Mouse (Mus musculus): ENCODE data around the gene Capn10. TPM values are rescaled to one million over a fixed set of nuclear protein-coding genes. Genes with fewer than 3 reads are reported as not detected.
A peak's percentile ranks its signal among the peaks of the same experiment; 100 is the strongest.

Capn10 gene
- 44.6 and 53.0 TPM in 2 replicates for polyA plus RNA-seq (2016; fragmentation: Nextera tagmentation; extraction: Ambion mirVana)

DNA sequence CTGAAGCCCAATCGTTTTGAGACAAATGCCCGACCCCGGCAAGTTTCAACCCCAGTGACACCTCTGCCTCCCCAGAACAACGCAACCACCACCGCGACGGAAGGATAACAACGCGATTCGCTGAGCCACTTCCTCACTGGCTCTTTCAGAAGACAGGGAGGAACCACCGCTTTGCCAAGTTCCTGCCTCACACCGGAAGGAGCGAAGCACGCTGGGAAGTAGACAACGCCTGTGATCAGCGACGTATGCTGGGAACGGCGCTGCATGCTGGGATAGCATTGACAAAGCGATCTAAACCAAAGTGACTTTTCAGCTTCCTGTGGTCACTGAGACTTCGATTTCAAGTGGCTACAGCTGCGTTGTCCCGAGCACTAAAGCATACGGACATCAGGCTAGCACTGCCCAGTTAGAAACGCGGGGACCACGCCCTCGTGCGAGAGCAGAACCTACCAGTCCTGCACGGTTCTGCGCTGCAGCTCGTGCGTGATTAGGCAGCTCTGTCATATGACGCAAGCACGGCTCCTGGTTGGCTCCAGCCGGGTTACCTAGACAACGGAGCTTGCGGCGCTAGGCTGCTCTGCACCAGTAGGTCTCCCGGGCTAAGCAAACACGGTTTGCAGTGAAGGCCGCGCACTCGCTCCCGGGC, at the start of gene Capn10:
Gene Capn10, plus strand, starts transcription at position 195 of the 646 bp plus-strand sequence.
- peak; percentile 95 for DNase-seq (ENCODE audit: low spot score)
- H3K36me3 ChIP-seq, result peaks cover 21% of the 10 kb centered on the region
- H3K9me3 ChIP-seq, result 0 out of 2 replicates have a peak, but pooled peaks cover 5% of the 10 kb centered on the region
- H3K4me3 ChIP-seq, result peak within 1 kb of the TSS; percentile 88
- no peaks in the 10 kb centered on the region for H3K27me3 ChIP-seq (ENCODE audit: insufficient read depth, poor library complexity, severe bottlenecking)
- WGBS, result under 1% methylated on average over 45 of the region's 45 CpGs
- H3K4me1 ChIP-seq (replicated peaks), result peaks cover 36% of the 10 kb centered on the region
- H3K27ac ChIP-seq, result peak within 1 kb of the TSS; percentile 96

GRCm38 (mm10) chr1:92888901-92889655, 45.1 kb upstream of the Capn10 start:
- Histone ChIP-seq H3K4me3 (no peak overlapping the region), H3K36me3 (no peaks in the 10 kb centered on the region), H3K27me3 (ENCODE audit: insufficient read depth, poor library complexity, severe bottlenecking) (no peaks in the 10 kb centered on the region), H3K9me3 (no peaks in the 10 kb centered on the region), H3K4me1 (replicated peaks) (no peaks in the 10 kb centered on the region), H3K27ac (no peak overlapping the region)
- DNase-seq (ENCODE audit: low spot score), result no peak
- 75% methylated on average over 7 of the region's 7 CpGs for WGBS

DNA sequence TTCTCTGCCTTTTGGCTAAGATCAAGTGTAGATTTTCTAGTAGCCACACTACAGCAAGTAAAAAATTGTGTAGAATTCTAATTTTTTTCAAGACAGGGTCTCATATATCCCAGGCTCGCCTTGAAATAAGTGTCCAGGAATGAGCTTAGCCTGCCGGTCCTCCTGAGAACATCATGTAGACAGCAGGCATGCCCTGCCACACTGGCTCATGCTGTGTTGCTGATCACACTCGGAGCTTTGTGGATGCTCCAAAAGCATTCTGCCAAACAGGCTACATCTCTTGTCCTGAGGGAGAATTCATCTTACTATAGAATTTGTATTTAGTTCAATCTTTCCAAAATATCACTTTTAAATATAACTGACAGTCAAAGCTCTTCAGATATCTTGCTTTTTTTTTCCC, 41.4 kb upstream of the Capn10 start:
- Histone ChIP-seq H3K36me3 (no peaks in the 10 kb centered on the region), H3K4me1 (replicated peaks) (no peaks in the 10 kb centered on the region), H3K9me3 (no peaks in the 10 kb centered on the region), H3K27me3 (ENCODE audit: insufficient read depth, poor library complexity, severe bottlenecking) (peaks cover 11% of the 10 kb centered on the region; the same call in 1 of the 2 replicates), H3K27ac (no peak overlapping the region), H3K4me3 (no peak overlapping the region)
- DNase-seq (ENCODE audit: low spot score), result no peak
- WGBS, result 70% methylated on average over 3 of the region's 3 CpGs

DNA sequence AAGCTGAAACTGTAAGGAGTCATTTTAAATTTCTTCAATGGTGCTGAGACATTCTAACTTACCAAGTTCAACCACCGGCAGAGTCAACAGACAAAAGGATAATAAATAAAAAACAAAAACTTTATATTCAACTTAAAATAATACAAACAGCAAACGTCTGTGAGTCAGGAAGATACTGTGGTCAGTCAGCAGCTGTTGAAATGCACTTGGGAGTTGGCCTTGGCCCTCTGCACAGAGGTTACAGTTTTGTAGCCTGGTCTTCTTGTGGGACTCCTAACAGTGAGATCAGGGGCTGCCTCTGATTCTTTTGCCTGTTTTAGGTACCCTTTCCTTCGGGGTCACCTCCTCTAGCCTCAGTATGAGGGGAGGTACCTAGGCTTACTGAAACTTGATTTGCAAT, 40.3 kb upstream of the Capn10 start:
- H3K27me3 ChIP-seq (ENCODE audit: insufficient read depth, poor library complexity, severe bottlenecking), result peaks cover 16% of the 10 kb centered on the region
- no peak overlapping the region for H3K27ac ChIP-seq
- 72% methylated on average over 3 of the region's 3 CpGs for WGBS
- no peak for DNase-seq (ENCODE audit: low spot score)
- no peaks in the 10 kb centered on the region for H3K4me1 ChIP-seq (replicated peaks)
- H3K9me3 ChIP-seq, result no peaks in the 10 kb centered on the region
- H3K36me3 ChIP-seq, result no peaks in the 10 kb centered on the region
- no peak overlapping the region for H3K4me3 ChIP-seq

- Histone ChIP-seq H3K27me3 (ENCODE audit: insufficient read depth, poor library complexity, severe bottlenecking) (peaks cover 25% of the 10 kb centered on the region), H3K36me3 (no peaks in the 10 kb centered on the region), H3K27ac (no peak overlapping the region), H3K4me1 (replicated peaks) (no peaks in the 10 kb centered on the region), H3K9me3 (no peaks in the 10 kb centered on the region), H3K4me3 (no peak overlapping the region)
- DNase-seq (ENCODE audit: low spot score), result peak; percentile 83
- WGBS, result 12% methylated on average over 3 of the region's 3 CpGs
Observed at GRCm38 (mm10) chr1:92895089-92895488, 39.1 kb upstream of the Capn10 start.

DNA sequence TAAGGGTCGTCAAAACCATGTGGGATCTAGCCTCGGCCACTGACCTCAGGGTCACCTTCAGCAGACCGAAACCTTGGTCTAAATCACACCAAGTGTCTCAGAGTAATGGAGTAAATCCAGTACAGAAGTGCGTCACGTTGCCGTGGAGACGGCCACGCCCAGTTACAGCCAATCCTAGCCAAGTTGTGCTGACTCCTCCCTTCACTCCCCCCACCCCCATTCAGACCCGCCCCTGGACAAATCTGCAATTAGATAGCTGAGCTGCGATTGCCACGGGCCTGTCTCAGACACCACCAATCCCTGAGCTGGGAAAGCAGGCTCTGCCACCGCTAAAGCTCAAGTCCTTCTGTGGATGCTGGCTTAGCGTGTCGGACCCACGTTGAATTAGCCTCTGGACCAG, 31.4 kb upstream of the Capn10 start, which contains the start of gene Ankmy1:
Gene Ankmy1, minus strand, starts transcription at position 121 of the 400 bp plus-strand sequence.
- peak; percentile 83 for DNase-seq (ENCODE audit: low spot score)
- Histone ChIP-seq H3K4me3 (peak within 1 kb of the TSS; percentile 47), H3K4me1 (replicated peaks) (peaks cover 32% of the 10 kb centered on the region), H3K9me3 (no peaks in the 10 kb centered on the region), H3K27ac (0 out of 2 replicates have a peak within 1 kb of the TSS, but pooled peaks have one; percentile 16), H3K36me3 (no peaks in the 10 kb centered on the region), H3K27me3 (ENCODE audit: insufficient read depth, poor library complexity, severe bottlenecking) (peaks cover 52% of the 10 kb centered on the region)
- under 1% methylated on average over 15 of the region's 15 CpGs for WGBS

DNA sequence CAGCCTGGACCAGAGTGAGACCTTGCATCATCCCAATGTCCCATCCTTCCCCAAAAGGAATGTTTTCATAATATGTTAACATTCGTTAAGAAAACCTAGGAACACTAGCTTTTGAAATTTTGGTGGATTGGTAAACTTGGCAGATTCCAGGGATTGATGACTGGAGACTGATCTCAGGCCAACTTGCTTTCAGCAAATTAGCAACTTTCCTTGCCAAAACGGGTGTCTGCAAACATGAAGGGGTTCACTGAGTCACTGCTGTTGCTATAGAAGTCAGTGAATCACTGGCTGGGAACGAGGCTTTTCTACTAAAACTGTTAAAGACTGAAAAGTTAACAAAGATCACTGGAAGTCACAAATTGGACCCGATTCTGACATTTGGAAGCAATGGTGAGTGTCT, 30.5 kb upstream of the Capn10 start:
- H3K27me3 ChIP-seq (ENCODE audit: insufficient read depth, poor library complexity, severe bottlenecking), result peaks cover 57% of the 10 kb centered on the region
- no peak overlapping the region for H3K4me3 ChIP-seq
- H3K36me3 ChIP-seq, result no peaks in the 10 kb centered on the region
- H3K9me3 ChIP-seq, result no peaks in the 10 kb centered on the region
- DNase-seq (ENCODE audit: low spot score), result no peak
- WGBS, result 78% methylated on average over 4 of the region's 4 CpGs
- H3K4me1 ChIP-seq (replicated peaks), result peaks cover 35% of the 10 kb centered on the region
- no peak overlapping the region for H3K27ac ChIP-seq

DNA sequence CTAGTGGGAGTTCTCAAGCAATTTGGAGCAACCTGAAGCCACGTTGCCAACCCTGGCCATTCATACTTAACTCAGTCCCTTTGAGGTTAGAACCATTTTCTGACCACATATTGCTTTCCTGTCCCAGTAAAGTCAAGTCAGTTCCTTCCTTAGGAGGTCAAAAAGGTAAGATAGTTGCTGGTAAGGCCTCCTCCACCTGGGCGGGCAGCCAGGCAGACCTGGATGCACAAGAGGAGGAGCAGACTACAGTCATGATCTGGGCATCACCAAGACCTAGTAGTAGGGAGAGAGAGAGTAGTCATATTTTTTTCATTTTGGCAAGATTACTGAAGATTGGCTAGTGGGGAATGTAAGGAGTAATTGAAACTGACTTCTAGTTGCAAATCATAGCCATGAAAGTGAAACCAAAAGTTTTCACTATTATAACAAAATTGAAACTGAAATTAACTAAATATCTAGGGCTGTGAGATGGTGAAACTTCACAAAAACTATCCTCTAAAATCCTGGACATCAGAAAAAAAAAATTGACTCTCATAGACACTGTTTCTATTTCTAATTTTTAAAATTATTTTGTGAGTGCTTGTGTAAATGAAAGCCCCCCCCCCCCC, 28.4 kb upstream of the Capn10 start:
- 90% methylated on average over 2 of the region's 2 CpGs for WGBS
- no peaks in the 10 kb centered on the region for H3K36me3 ChIP-seq
- no peaks in the 10 kb centered on the region for H3K9me3 ChIP-seq
- H3K27ac ChIP-seq, result no peak overlapping the region
- DNase-seq (ENCODE audit: low spot score), result no peak
- H3K4me3 ChIP-seq, result no peak overlapping the region
- peaks cover 48% of the 10 kb centered on the region for H3K4me1 ChIP-seq (replicated peaks)
- H3K27me3 ChIP-seq (ENCODE audit: insufficient read depth, poor library complexity, severe bottlenecking), result peaks cover 52% of the 10 kb centered on the region

GRCm38 (mm10) chr1:92906779-92907631, 27.2 kb upstream of the Capn10 start, which contains the start of gene Dusp28:
TSS of gene Dusp28 (plus strand) at chr1:92906981.
- peaks cover 60% of the 10 kb centered on the region for H3K4me1 ChIP-seq (replicated peaks)
- H3K27ac ChIP-seq, result peak within 1 kb of the TSS; percentile 90
- peak within 1 kb of the TSS; percentile 80 for H3K4me3 ChIP-seq
- peaks cover 40% of the 10 kb centered on the region for H3K27me3 ChIP-seq (ENCODE audit: insufficient read depth, poor library complexity, severe bottlenecking)
- no peaks in the 10 kb centered on the region for H3K36me3 ChIP-seq
- H3K9me3 ChIP-seq, result no peaks in the 10 kb centered on the region
- peak; percentile 92 for DNase-seq (ENCODE audit: low spot score)
- under 1% methylated on average over 81 of the region's 81 CpGs for WGBS

GRCm38 (mm10) chr1:92907632-92908360, 26.4 kb upstream of the Capn10 start:
- H3K4me3 ChIP-seq, result peak overlapping the region; percentile 80
- no peaks in the 10 kb centered on the region for H3K36me3 ChIP-seq
- peaks cover 32% of the 10 kb centered on the region for H3K27me3 ChIP-seq (ENCODE audit: insufficient read depth, poor library complexity, severe bottlenecking)
- peaks cover 63% of the 10 kb centered on the region for H3K4me1 ChIP-seq (replicated peaks)
- H3K27ac ChIP-seq, result peak overlapping the region; percentile 90
- 47% methylated on average over 20 of the region's 20 CpGs for WGBS
- no peak for DNase-seq (ENCODE audit: low spot score)
- no peaks in the 10 kb centered on the region for H3K9me3 ChIP-seq

DNA sequence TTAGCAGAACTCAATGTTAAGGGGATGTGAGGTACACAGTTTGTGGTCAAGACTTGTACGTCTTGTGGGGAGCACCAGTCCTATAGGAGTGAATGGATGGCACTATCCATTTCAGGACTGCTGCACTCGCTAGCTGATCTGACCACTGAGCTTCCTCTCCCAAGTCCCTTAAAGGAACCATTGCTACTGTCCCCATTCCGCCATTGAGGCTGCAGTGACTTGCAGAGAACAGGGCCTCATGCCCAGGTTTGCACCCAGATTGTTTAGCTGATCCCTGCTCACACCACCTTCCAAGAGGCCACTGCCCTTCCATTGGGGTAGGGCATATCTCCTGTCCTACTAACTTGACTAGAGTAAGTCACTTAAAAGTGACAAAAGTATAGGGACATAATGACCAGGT, 25.5 kb upstream of the Capn10 start:
- no peak overlapping the region for H3K27ac ChIP-seq
- peaks cover 61% of the 10 kb centered on the region for H3K4me1 ChIP-seq (replicated peaks)
- peaks cover 3% of the 10 kb centered on the region; the same call in 1 of the 2 replicates for H3K36me3 ChIP-seq
- DNase-seq (ENCODE audit: low spot score), result no peak
- WGBS, result 91% methylated on average over 3 of the region's 3 CpGs
- no peak overlapping the region for H3K4me3 ChIP-seq
- H3K27me3 ChIP-seq (ENCODE audit: insufficient read depth, poor library complexity, severe bottlenecking), result peaks cover 24% of the 10 kb centered on the region
- H3K9me3 ChIP-seq, result no peaks in the 10 kb centered on the region

- Histone ChIP-seq H3K4me1 (replicated peaks) (peaks cover 61% of the 10 kb centered on the region), H3K4me3 (no peak overlapping the region), H3K9me3 (no peaks in the 10 kb centered on the region), H3K36me3 (peaks cover 6% of the 10 kb centered on the region), H3K27me3 (ENCODE audit: insufficient read depth, poor library complexity, severe bottlenecking) (peaks cover 22% of the 10 kb centered on the region), H3K27ac (no peak overlapping the region)
- DNase-seq (ENCODE audit: low spot score), result peak; percentile 39
- 73% methylated on average over 4 of the region's 4 CpGs for WGBS
Observed at GRCm38 (mm10) chr1:92909068-92909467, 25.1 kb upstream of the Capn10 start.

All from hindbrain, embryonic 10.5 days (tissue).